Mouse (Mus musculus) lung, adult 2 months (tissue): ENCODE data around the gene Rasip1.

Source experiments
- CTCF ChIP-seq: fragments of 200-500 bp; IDR thresholded peaks from 2 replicates; pipeline ENCODE4 v1.5.1; 2011; ENCODE audit warnings: mild to moderate bottlenecking, low read length, control low read depth; ENCODE audit not compliant: insufficient read depth
- POLR2A ChIP-seq: fragments of 200-500 bp; IDR thresholded peaks from 2 replicates; pipeline ENCODE4 v1.6.1; 2011; ENCODE audit warnings: low read depth, mild to moderate bottlenecking, control low read depth, low read length, borderline replicate concordance; ENCODE audit errors: extremely low read depth

GRCm38 (mm10) chr7:45644183-45644582 is 16.9 kb downstream of the Rasip1 start:
- no peak for TF ChIP-seq CTCF
- no peak for TF ChIP-seq POLR2A
